Mouse (Mus musculus) splenic B cell, adult 2 months (primary cell): ENCODE measurements around the gene Prkar2b.
A peak's percentile ranks its signal among the peaks of the same experiment; 100 is the strongest.

ENCODE experiments used
- DNase-seq: peaks from one replicate; pipeline ENCODE4 v3.0.0-alpha.2; 2011; ENCODE audit warnings: low read depth, low spot score
- H3K27me3 ChIP-seq: 2 replicates; pipeline ENCODE4 v1.6.1; 2012; ENCODE audit warnings: mild to moderate bottlenecking, low read length, moderate library complexity, mixed read lengths; ENCODE audit not compliant: control insufficient read depth, poor library complexity, insufficient read depth, severe bottlenecking
- H3K36me3 ChIP-seq: 2 replicates; pipeline ENCODE4 v1.6.1; 2012; ENCODE audit warnings: mild to moderate bottlenecking, low read length, moderate library complexity, mixed read lengths; ENCODE audit not compliant: control insufficient read depth, poor library complexity, insufficient read depth, severe bottlenecking

The Prkar2b gene

GRCm38 (mm10) chr12:32084601-32085000 lies 23.5 kb upstream of the Prkar2b start:
- H3K27me3 ChIP-seq: no peaks in the 10 kb centered on the region
- H3K36me3 ChIP-seq: no peaks in the 10 kb centered on the region
- no peak for DNase-seq

- no peaks in the 10 kb centered on the region for H3K36me3 ChIP-seq
- DNase-seq: no peak
- H3K27me3 ChIP-seq: no peaks in the 10 kb centered on the region
These were observed 19.6 kb upstream of the Prkar2b start for GRCm38 (mm10) chr12:32080692-32081091.

DNA sequence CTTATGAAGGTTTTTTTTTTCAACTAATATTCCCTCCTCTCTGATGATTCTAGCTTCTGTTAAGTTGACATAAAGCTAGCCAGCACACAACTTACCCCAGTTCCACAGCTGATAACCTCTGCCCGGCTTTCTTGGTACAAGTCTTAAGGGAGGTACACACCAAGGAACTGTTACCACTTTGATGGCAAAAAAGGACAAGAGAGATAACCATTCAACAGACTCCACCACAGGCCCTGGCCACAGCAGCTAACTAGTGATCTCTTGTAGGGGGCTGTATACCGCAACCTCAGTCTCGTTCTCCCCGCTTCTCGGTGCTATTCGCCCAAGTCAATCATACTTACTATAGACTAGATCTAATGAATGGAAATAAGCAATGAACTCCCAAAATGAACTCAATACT lies 16.3 kb upstream of the Prkar2b start:
- Histone ChIP-seq H3K36me3 (no peaks in the 10 kb centered on the region), H3K27me3 (no peaks in the 10 kb centered on the region)
- no peak for DNase-seq

GRCm38 (mm10) chr12:32075831-32076715 lies 15.0 kb upstream of the Prkar2b start:
- Histone ChIP-seq H3K27me3 (no peaks in the 10 kb centered on the region), H3K36me3 (no peaks in the 10 kb centered on the region)
- no peak for DNase-seq

DNA sequence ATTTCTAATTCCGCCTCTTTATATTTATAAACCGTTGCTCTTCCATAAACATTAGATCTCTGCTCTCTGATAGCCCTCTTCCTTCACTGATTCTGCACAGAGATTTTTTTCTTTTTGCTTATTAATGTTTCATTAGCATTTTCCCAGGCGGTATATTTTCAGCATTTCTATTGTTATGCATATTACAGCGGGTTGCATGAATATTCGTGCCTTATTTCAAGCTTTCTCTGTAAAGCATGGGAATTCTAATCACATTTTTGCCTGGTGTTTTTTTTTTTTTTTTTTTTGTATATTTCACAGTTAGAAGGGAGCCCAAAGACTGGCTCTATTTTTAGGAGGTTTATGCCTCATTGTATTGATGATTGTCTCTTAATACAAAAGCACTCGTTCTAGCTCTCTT lies 13.2 kb upstream of the Prkar2b start:
- Histone ChIP-seq H3K36me3 (no peaks in the 10 kb centered on the region), H3K27me3 (no peaks in the 10 kb centered on the region)
- DNase-seq: no peak

- Histone ChIP-seq H3K36me3 (no peaks in the 10 kb centered on the region), H3K27me3 (no peaks in the 10 kb centered on the region)
- no peak for DNase-seq
These were observed 4.9 kb upstream of the Prkar2b start for GRCm38 (mm10) chr12:32066004-32066403.

GRCm38 (mm10) chr12:32060247-32061089 lies 628 bp downstream of the Prkar2b start:
- Histone ChIP-seq H3K27me3 (no peaks in the 10 kb centered on the region), H3K36me3 (no peaks in the 10 kb centered on the region)
- DNase-seq: peak; percentile 5

- no peaks in the 10 kb centered on the region for H3K27me3 ChIP-seq
- no peak for DNase-seq
- no peaks in the 10 kb centered on the region for H3K36me3 ChIP-seq
These were observed 1.4 kb downstream of the Prkar2b start for GRCm38 (mm10) chr12:32059707-32060106.

GRCm38 (mm10) chr12:32059135-32059534 lies 2.0 kb downstream of the Prkar2b start:
- no peak for DNase-seq
- Histone ChIP-seq H3K36me3 (no peaks in the 10 kb centered on the region), H3K27me3 (no peaks in the 10 kb centered on the region)

- no peak for DNase-seq
- Histone ChIP-seq H3K36me3 (no peaks in the 10 kb centered on the region), H3K27me3 (no peaks in the 10 kb centered on the region)
These were observed 3.5 kb downstream of the Prkar2b start for GRCm38 (mm10) chr12:32057461-32058199.

- DNase-seq: no peak
These were observed 5.3 kb downstream of the Prkar2b start for GRCm38 (mm10) chr12:32055797-32056196.

DNA sequence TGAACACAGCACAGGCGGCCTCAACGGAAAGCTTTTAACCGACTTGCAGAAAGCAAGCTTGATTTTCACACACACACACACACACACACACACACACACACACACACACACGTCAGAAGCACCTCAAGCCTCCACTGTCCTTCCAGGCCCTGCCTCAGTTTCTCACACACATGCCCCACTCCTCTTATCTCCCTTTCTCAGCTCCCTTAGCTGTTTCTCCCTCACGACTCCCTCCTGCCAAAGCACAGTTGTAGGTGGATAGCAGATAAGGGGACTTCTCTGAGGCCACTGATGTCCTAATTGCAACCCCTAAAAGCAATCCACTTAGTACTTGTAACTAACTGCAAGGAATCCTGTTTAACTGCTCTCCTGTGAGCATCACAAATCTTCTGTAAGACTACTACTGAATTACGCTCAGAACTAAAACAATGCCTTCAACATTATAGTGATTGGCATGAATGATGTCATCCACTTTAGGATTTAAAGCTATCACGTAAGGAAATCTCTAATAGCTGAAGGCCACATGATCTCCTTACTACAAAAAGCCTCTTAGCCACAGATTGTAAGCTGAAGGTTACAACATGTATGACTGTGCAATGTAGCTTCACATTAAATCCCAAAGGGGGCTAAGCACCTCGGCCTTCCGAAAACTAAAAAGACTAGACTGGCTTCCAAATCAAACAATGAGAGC lies 6.5 kb downstream of the Prkar2b start:
- no peaks in the 10 kb centered on the region for H3K27me3 ChIP-seq

More at GRCm38 (mm10) chr12:32055797-32056196, 5.3 kb downstream of the Prkar2b start:
- Histone ChIP-seq H3K36me3 (no peaks in the 10 kb centered on the region), H3K27me3 (no peaks in the 10 kb centered on the region)

GRCm38 (mm10) chr12:32053637-32054366 lies 7.3 kb downstream of the Prkar2b start:
- Histone ChIP-seq H3K36me3 (no peaks in the 10 kb centered on the region), H3K27me3 (no peaks in the 10 kb centered on the region)
- DNase-seq: no peak

More for the DNA sequence above, 6.5 kb downstream of the Prkar2b start:
- DNase-seq: no peak
- H3K36me3 ChIP-seq: no peaks in the 10 kb centered on the region
